Mouse (Mus musculus) limb, embryonic 12.5 days (tissue): Measurements from ENCODE around the gene Hipk2. TPM values are rescaled to one million over a fixed set of nuclear protein-coding genes. Genes with fewer than 3 reads are reported as not detected.

Source experiments
- ATAC-seq: fragments of 200-750 bp; cut with Nextera tagmentation; 2 replicates; pipeline ENCODE4 v1.8.0; 2017; ENCODE audit warnings: low read depth, moderate TSS enrichment; ENCODE audit not compliant: insufficient number of reproducible peaks, insufficient read depth, low FRiP score, low TSS enrichment
- H3K27ac ChIP-seq: fragments of 300-500 bp; sonication (generic); 2 replicates; pipeline ENCODE4 v1.5.1; 2016; ENCODE audit warnings: mild to moderate bottlenecking, moderate library complexity
- H3K27me3 ChIP-seq: fragments of 300-500 bp; sonication (generic); 2 replicates; pipeline ENCODE4 v1.6.1; 2016; ENCODE audit warnings: mild to moderate bottlenecking, moderate library complexity
- H3K36me3 ChIP-seq: fragments of 300-500 bp; sonication (generic); 2 replicates; pipeline ENCODE4 v1.6.1; 2016; ENCODE audit warnings: mild to moderate bottlenecking, moderate library complexity
- H3K4me1 ChIP-seq: fragments of 300-500 bp; sonication (generic); replicated peaks from 2 replicates; pipeline ENCODE4 v1.6.1; 2016
- H3K4me2 ChIP-seq: fragments of 300-500 bp; sonication (generic); 2 replicates; pipeline ENCODE4 v1.6.1; 2016; ENCODE audit warnings: mild to moderate bottlenecking, moderate library complexity
- H3K4me3 ChIP-seq: fragments of 300-500 bp; sonication (generic); replicated peaks from 2 replicates; pipeline ENCODE4 v1.5.1; 2016; ENCODE audit warnings: mild to moderate bottlenecking
- H3K9ac ChIP-seq: fragments of 300-500 bp; sonication (generic); replicated peaks from 2 replicates; pipeline ENCODE4 v1.6.1; 2016; ENCODE audit warnings: mild to moderate bottlenecking, moderate library complexity
- H3K9me3 ChIP-seq: fragments of 300-500 bp; sonication (generic); 2 replicates; pipeline ENCODE4 v1.6.1; 2016; ENCODE audit warnings: mild to moderate bottlenecking, moderate library complexity
- whole genome bisulfite sequencing: fragments of 180-500 bp; shearing (Covaris S2); methylation state at CpG from one replicate; pipeline ENCODE4 v1.1.7; 2016; 5-methylcytosine and 5-hydroxymethylcytosine counted together
- polyA plus RNA-seq: library from polyadenylated mRNA; unstranded; fragments of >200 nt; fragmentation: Nextera tagmentation; extraction: Ambion mirVana; gene quantifications from 2 replicates; pipeline ENCODE4 v1.2.1, GENCODE M21; 2016

The Hipk2 gene
- polyA plus RNA-seq, 1 experiment from 2014 or later: 23.6 TPM

- Histone ChIP-seq H3K9ac (no peak overlapping the region), H3K9me3 (no peaks in the 10 kb centered on the region), H3K27ac (no peak overlapping the region), H3K27me3 (no peaks in the 10 kb centered on the region), H3K4me2 (no peak overlapping the region), H3K4me3 (no peak overlapping the region), H3K4me1 (no peaks in the 10 kb centered on the region), H3K36me3 (peaks cover 93% of the 10 kb centered on the region)
- 91% methylated on average over 7 of the region's 7 CpGs for WGBS
- ATAC-seq: no peak
These were observed 157.3 kb downstream of the Hipk2 start for GRCm38 (mm10) chr6:38718625-38719024.

- Histone ChIP-seq H3K36me3 (peaks cover 99% of the 10 kb centered on the region), H3K27me3 (no peaks in the 10 kb centered on the region), H3K9me3 (no peaks in the 10 kb centered on the region), H3K9ac (no peak overlapping the region), H3K4me2 (no peak overlapping the region), H3K27ac (no peak overlapping the region), H3K4me1 (no peaks in the 10 kb centered on the region), H3K4me3 (no peak overlapping the region)
- ATAC-seq: no peak
- WGBS: 95% methylated on average over 16 of the region's 16 CpGs
These were observed 160.1 kb downstream of the Hipk2 start for GRCm38 (mm10) chr6:38715881-38716280.

- H3K27me3 ChIP-seq: no peaks in the 10 kb centered on the region
- H3K36me3 ChIP-seq: peaks cover 99% of the 10 kb centered on the region
- no peaks in the 10 kb centered on the region for H3K4me1 ChIP-seq
- no peak overlapping the region for H3K4me2 ChIP-seq
- H3K27ac ChIP-seq: no peak overlapping the region
- H3K9ac ChIP-seq: no peak overlapping the region
- no peak overlapping the region for H3K4me3 ChIP-seq
- H3K9me3 ChIP-seq: no peaks in the 10 kb centered on the region
- whole genome bisulfite sequencing: 88% methylated on average over 19 of the region's 19 CpGs
- ATAC-seq: no peak
These were observed 161.7 kb downstream of the Hipk2 start for GRCm38 (mm10) chr6:38713957-38714898.

GRCm38 (mm10) chr6:38710449-38710848, 165.5 kb downstream of the Hipk2 start:
- no peaks in the 10 kb centered on the region for H3K9me3 ChIP-seq
- no peak overlapping the region for H3K4me2 ChIP-seq
- H3K36me3 ChIP-seq: peaks cover 98% of the 10 kb centered on the region
- H3K27me3 ChIP-seq: no peaks in the 10 kb centered on the region
- H3K27ac ChIP-seq: no peak overlapping the region
- no peak overlapping the region for H3K9ac ChIP-seq
- 94% methylated on average over 3 of the region's 3 CpGs for WGBS
- H3K4me1 ChIP-seq: no peaks in the 10 kb centered on the region
- ATAC-seq: no peak
- no peak overlapping the region for H3K4me3 ChIP-seq

- Histone ChIP-seq H3K9ac (no peak overlapping the region), H3K36me3 (peaks cover 94% of the 10 kb centered on the region), H3K27me3 (no peaks in the 10 kb centered on the region), H3K4me1 (no peaks in the 10 kb centered on the region), H3K4me2 (no peak overlapping the region), H3K4me3 (no peak overlapping the region), H3K27ac (no peak overlapping the region), H3K9me3 (no peaks in the 10 kb centered on the region)
- no peak for ATAC-seq
- 84% methylated on average over 7 of the region's 7 CpGs for WGBS
These were observed 171.5 kb downstream of the Hipk2 start for GRCm38 (mm10) chr6:38704264-38704984.

- Histone ChIP-seq H3K27ac (0 out of 2 replicates have a peak overlapping the region, but pooled peaks have one; percentile 35), H3K36me3 (peaks cover 94% of the 10 kb centered on the region), H3K4me2 (no peak overlapping the region), H3K4me3 (no peak overlapping the region), H3K9ac (no peak overlapping the region), H3K27me3 (no peaks in the 10 kb centered on the region), H3K4me1 (no peaks in the 10 kb centered on the region), H3K9me3 (no peaks in the 10 kb centered on the region)
- WGBS: 94% methylated on average over 6 of the region's 6 CpGs
- ATAC-seq: no peak
These were observed 172.4 kb downstream of the Hipk2 start for GRCm38 (mm10) chr6:38703526-38703925.

GRCm38 (mm10) chr6:38702810-38703399, 173.1 kb downstream of the Hipk2 start:
- Histone ChIP-seq H3K4me3 (no peak overlapping the region), H3K9me3 (no peaks in the 10 kb centered on the region), H3K27me3 (no peaks in the 10 kb centered on the region), H3K4me1 (no peaks in the 10 kb centered on the region), H3K27ac (0 out of 2 replicates have a peak overlapping the region, but pooled peaks have one; percentile 35), H3K4me2 (no peak overlapping the region), H3K9ac (no peak overlapping the region), H3K36me3 (peaks cover 94% of the 10 kb centered on the region)
- WGBS: 51% methylated on average over 6 of the region's 6 CpGs
- ATAC-seq: no peak

- 65% methylated on average over 2 of the region's 2 CpGs for WGBS
- no peak overlapping the region for H3K4me2 ChIP-seq
- H3K9ac ChIP-seq: no peak overlapping the region
These were observed 174.5 kb downstream of the Hipk2 start for GRCm38 (mm10) chr6:38701421-38701820.

GRCm38 (mm10) chr6:38698233-38698889, 177.6 kb downstream of the Hipk2 start:
- no peaks in the 10 kb centered on the region for H3K4me1 ChIP-seq
- peaks cover 87% of the 10 kb centered on the region for H3K36me3 ChIP-seq
- H3K27ac ChIP-seq: no peak overlapping the region
- no peak for ATAC-seq
- no peak overlapping the region for H3K9ac ChIP-seq
- no peaks in the 10 kb centered on the region for H3K27me3 ChIP-seq
- 96% methylated on average over 18 of the region's 18 CpGs for WGBS
- H3K4me3 ChIP-seq: no peak overlapping the region
- H3K9me3 ChIP-seq: no peaks in the 10 kb centered on the region
- no peak overlapping the region for H3K4me2 ChIP-seq

More at GRCm38 (mm10) chr6:38701421-38701820, 174.5 kb downstream of the Hipk2 start:
- Histone ChIP-seq H3K9me3 (no peaks in the 10 kb centered on the region), H3K4me3 (no peak overlapping the region), H3K4me1 (no peaks in the 10 kb centered on the region), H3K27me3 (no peaks in the 10 kb centered on the region), H3K27ac (no peak overlapping the region), H3K36me3 (peaks cover 92% of the 10 kb centered on the region)
- ATAC-seq: no peak

GRCm38 (mm10) chr6:38696570-38696969, 179.4 kb downstream of the Hipk2 start:
- Histone ChIP-seq H3K27me3 (no peaks in the 10 kb centered on the region), H3K9me3 (no peaks in the 10 kb centered on the region), H3K4me3 (no peak overlapping the region), H3K4me2 (no peak overlapping the region), H3K9ac (no peak overlapping the region), H3K36me3 (peaks cover 85% of the 10 kb centered on the region), H3K27ac (no peak overlapping the region), H3K4me1 (peaks cover 4% of the 10 kb centered on the region; the same call in 1 of the 2 replicates)
- no peak for ATAC-seq
- 87% methylated on average over 9 of the region's 9 CpGs for WGBS
